Mouse (Mus musculus) limb, embryonic 11.5 days (tissue): ENCODE results near the gene Slc48a1. TPM values are rescaled to one million over a fixed set of nuclear protein-coding genes. Genes with fewer than 3 reads are reported as not detected.

Experiments
- ATAC-seq: fragments of 200-750 bp; cut with Nextera tagmentation; 2 replicates; pipeline ENCODE4 v1.8.0; 2017; ENCODE audit warnings: low read depth; ENCODE audit not compliant: insufficient number of reproducible peaks, low FRiP score, low TSS enrichment
- DNase-seq: peaks from one replicate; pipeline ENCODE4 v3.0.0-alpha.2; 2015; ENCODE audit warnings: low spot score
- H3K27ac ChIP-seq: fragments of 300-500 bp; sonication (generic); replicated peaks from 2 replicates; pipeline ENCODE4 v1.5.1; 2014; ENCODE audit warnings: low read depth, mild to moderate bottlenecking, low read length
- H3K27me3 ChIP-seq: fragments of 300-500 bp; sonication (generic); 2 replicates; pipeline ENCODE4 v1.6.1; 2014; ENCODE audit warnings: mild to moderate bottlenecking, low read length, mixed read lengths; ENCODE audit not compliant: control insufficient read depth, insufficient read depth
- H3K36me3 ChIP-seq: fragments of 300-500 bp; sonication (generic); 2 replicates; pipeline ENCODE4 v1.6.1; 2014; ENCODE audit warnings: mild to moderate bottlenecking, low read length, moderate library complexity, mixed read lengths; ENCODE audit not compliant: control insufficient read depth, insufficient read depth
- H3K4me1 ChIP-seq: fragments of 300-500 bp; sonication (generic); 2 replicates; pipeline ENCODE4 v1.6.1; 2014; ENCODE audit warnings: low read length, mixed read lengths; ENCODE audit not compliant: control insufficient read depth, insufficient read depth
- H3K4me2 ChIP-seq: fragments of 300-500 bp; sonication (generic); 2 replicates; pipeline ENCODE4 v1.6.1; 2014; ENCODE audit warnings: low read depth, mild to moderate bottlenecking, moderate library complexity; ENCODE audit not compliant: severe bottlenecking
- H3K4me3 ChIP-seq: fragments of 300-500 bp; sonication (generic); 2 replicates; pipeline ENCODE4 v1.5.1; 2014; ENCODE audit warnings: low read depth, low read length
- H3K9ac ChIP-seq: fragments of 300-500 bp; sonication (generic); 2 replicates; pipeline ENCODE4 v1.6.1; 2014; ENCODE audit warnings: mild to moderate bottlenecking, low read length
- H3K9me3 ChIP-seq: fragments of 300-500 bp; sonication (generic); 2 replicates; pipeline ENCODE4 v1.6.1; 2016; ENCODE audit warnings: low read length; ENCODE audit not compliant: control insufficient read depth
- WGBS: fragments of 180-500 bp; shearing (Covaris S2); extraction: QIAGEN DNeasy Blood & Tissue Kit; methylation state at CpG from one replicate; pipeline ENCODE4 v1.1.7; 2014; 5-methylcytosine and 5-hydroxymethylcytosine counted together
- polyA plus RNA-seq: library from polyadenylated mRNA; unstranded; fragments of >200 nt; fragmentation: Nextera tagmentation; extraction: Ambion mirVana; gene quantifications from 2 replicates; pipeline ENCODE4 v1.2.1, GENCODE M21; 2014

The Slc48a1 gene
- polyA plus RNA-seq, 1 experiment from 2014 or later: 20.0 TPM

DNA sequence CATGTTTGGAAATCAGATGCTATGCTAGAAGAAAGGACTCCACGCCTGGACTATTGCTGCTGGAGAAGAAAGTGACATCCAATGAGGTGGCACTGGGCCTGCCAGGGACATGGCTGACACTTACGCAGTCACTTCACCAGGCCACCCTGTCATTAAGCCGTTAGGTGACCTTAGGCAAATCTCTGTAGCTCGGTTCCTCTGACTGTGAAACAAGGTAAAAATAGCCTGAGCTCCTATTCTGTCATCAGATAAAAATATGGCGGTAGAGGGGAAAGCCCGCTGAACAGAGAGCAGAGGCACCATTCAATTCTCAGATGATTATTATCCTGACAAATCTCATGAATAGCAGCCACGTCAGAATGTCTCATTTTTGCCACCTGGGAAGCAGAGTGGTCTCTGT is 36.2 kb upstream of the Slc48a1 start:
- 62% methylated on average over 7 of the region's 7 CpGs for WGBS
- H3K27me3 ChIP-seq: no peaks in the 10 kb centered on the region
- H3K36me3 ChIP-seq: peaks cover 2% of the 10 kb centered on the region; the same call in 1 of the 2 replicates
- no peak overlapping the region for H3K27ac ChIP-seq
- no peak overlapping the region for H3K9ac ChIP-seq
- no peaks in the 10 kb centered on the region; the same call in 1 of the 2 replicates for H3K4me1 ChIP-seq
- DNase-seq (no peak), ATAC-seq (no peak)
- H3K4me3 ChIP-seq: no peak overlapping the region
- H3K9me3 ChIP-seq: no peaks in the 10 kb centered on the region
- H3K4me2 ChIP-seq: no peak overlapping the region

DNA sequence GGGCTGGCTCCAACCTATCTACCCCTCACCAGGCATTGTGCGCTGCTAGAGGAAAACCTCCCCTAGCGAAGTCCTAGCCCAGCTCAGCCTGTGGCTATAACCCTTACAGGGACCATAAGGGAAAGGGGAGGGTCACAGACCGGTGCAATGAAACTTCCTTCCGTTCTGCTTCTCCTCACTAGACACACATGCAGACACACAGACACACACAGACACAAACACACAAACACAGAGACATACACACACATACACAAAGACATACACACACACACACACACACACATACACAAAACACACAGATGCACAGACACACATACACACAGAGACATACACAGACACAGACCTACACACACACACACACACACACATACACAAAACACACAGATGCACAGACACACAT is 35.7 kb upstream of the Slc48a1 start:
- Histone ChIP-seq H3K9ac (no peak overlapping the region), H3K4me2 (no peak overlapping the region), H3K4me3 (no peak overlapping the region), H3K36me3 (peaks cover 2% of the 10 kb centered on the region; the same call in 1 of the 2 replicates), H3K4me1 (no peaks in the 10 kb centered on the region; the same call in 1 of the 2 replicates), H3K9me3 (no peaks in the 10 kb centered on the region), H3K27ac (no peak overlapping the region), H3K27me3 (no peaks in the 10 kb centered on the region)
- WGBS: 51% methylated on average over 4 of the region's 4 CpGs
- ATAC-seq (no peak), DNase-seq (no peak)

DNA sequence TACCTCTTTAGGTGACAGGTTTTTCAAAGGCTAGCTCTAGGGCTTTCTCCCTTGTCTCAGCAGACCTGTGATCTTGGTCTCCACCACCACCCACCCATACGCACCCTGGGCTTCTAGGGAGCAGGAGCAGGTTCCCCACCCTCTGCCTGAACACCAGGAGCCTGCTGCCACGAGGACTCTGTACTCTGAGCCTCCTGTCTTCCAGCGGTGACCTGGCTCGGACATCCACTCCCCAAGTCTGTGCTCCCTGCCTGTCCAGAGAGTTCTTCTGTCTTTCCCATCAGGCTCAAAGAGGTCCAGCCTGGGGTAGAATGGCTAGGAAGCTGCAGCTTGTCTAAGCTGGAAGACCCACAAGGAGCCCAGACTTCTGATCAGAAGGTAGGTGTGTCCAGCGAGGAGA is 35.1 kb upstream of the Slc48a1 start:
- 81% methylated on average over 5 of the region's 5 CpGs for WGBS
- H3K9me3 ChIP-seq: no peaks in the 10 kb centered on the region
- no peak for ATAC-seq

DNA sequence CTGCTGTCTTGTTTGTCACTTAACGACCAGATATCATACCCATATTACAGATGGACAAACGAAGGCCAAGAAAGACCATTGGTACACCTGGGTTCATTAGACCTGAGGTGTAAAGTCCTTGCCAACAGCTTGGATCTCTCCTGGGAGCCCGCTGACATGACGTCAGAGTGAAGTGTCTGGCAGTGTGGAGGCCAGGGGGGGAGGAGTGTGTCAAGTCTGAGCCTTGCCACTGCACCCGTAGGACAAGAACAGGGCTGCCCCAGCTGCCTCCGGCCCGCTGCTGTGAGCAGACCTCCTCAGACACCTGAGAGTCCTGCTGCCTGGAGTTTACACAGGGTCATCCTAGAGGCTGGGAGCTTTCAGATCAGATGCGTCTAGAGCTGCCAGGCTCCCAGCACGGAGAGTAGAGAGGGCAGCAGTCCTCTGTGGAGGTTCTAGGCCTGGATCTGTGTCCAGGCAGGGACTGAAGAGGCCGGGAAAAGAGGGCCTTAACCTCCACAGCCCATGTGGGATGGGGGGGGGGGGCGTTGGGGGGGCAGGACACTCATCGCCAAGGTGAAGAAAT is 34.3 kb upstream of the Slc48a1 start:
- Histone ChIP-seq H3K4me1 (no peaks in the 10 kb centered on the region; the same call in 1 of the 2 replicates), H3K4me3 (no peak overlapping the region), H3K36me3 (peaks cover 2% of the 10 kb centered on the region; the same call in 1 of the 2 replicates), H3K4me2 (no peak overlapping the region), H3K27me3 (no peaks in the 10 kb centered on the region), H3K9me3 (no peaks in the 10 kb centered on the region), H3K9ac (no peak overlapping the region), H3K27ac (no peak overlapping the region)
- WGBS: 69% methylated on average over 12 of the region's 12 CpGs
- DNase-seq (no peak), ATAC-seq (no peak)

More for the DNA sequence above, 35.1 kb upstream of the Slc48a1 start:
- Histone ChIP-seq H3K27ac (no peak overlapping the region), H3K4me2 (no peak overlapping the region), H3K4me3 (no peak overlapping the region), H3K4me1 (no peaks in the 10 kb centered on the region; the same call in 1 of the 2 replicates), H3K9ac (no peak overlapping the region), H3K36me3 (peaks cover 2% of the 10 kb centered on the region; the same call in 1 of the 2 replicates), H3K27me3 (no peaks in the 10 kb centered on the region)
- no peak for DNase-seq

DNA sequence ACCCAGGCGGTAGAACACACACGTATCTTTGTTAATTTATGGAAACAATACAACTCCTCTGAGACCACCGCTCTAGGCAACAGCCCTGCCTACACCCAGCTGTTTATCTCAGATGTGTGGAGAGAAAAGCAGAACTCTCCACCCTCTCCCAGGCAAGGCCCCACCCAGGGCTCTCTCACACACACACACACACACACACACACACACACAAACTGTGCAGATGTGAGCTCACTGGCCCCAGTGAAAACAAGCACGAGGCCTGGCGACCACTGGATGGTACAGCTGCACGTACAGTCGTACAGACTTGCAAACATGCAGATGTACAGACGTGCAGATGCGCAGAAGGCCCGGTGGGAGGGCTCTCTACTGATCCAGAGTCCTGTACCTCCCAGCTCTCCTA is 33.4 kb upstream of the Slc48a1 start:
- Histone ChIP-seq H3K27ac (no peak overlapping the region), H3K4me1 (no peaks in the 10 kb centered on the region; the same call in 1 of the 2 replicates), H3K27me3 (no peaks in the 10 kb centered on the region), H3K4me3 (no peak overlapping the region), H3K36me3 (peaks cover 2% of the 10 kb centered on the region; the same call in 1 of the 2 replicates), H3K9me3 (no peaks in the 10 kb centered on the region), H3K9ac (no peak overlapping the region), H3K4me2 (no peak overlapping the region)
- DNase-seq: no peak
- ATAC-seq: no peak
- 86% methylated on average over 10 of the region's 10 CpGs for WGBS

DNA sequence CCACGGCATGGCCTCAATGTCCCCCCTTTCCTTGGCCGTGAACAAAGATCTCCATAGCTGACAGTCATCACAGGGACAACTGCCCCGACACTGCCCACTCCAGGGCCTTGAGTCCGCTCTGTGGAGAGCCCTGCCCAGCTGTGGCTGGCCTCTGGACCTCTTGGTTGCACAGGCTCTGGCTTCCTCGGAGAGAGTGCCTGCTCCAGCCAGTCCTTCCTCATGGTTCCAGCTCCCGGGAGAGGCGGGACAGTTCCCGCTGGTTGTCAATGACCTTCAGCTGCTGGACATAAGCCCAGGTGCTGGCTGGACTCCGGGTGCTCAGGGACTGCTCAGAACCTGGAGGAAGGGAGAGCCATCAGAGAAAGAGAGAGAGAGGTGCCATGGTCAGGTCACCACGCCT is 33.0 kb upstream of the Slc48a1 start:
- peak; percentile 15; the same call in 1 of the 2 replicates for ATAC-seq
- no peaks in the 10 kb centered on the region for H3K9me3 ChIP-seq
- WGBS: 76% methylated on average over 10 of the region's 10 CpGs

DNA sequence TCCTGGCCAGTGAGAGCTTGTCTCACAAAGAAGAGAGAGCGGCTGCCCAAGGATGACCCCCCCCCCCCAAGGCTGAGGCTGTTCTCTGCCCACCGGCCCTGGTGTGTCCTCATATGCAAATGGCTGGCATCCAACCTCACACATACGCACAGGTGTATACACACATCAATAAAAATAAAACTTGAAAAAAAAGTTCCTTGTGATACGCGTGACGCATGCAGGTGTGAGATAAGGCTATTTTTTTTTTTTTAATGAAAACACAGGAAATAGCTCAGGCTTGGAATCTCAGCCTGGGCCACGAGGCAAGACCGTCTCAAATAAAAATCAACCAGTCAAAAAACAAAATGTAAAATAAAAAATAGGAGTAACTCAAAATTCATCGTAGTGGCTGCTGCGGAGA is 32.0 kb upstream of the Slc48a1 start:
- no peaks in the 10 kb centered on the region for H3K9me3 ChIP-seq
- no peak overlapping the region for H3K9ac ChIP-seq
- peaks cover 2% of the 10 kb centered on the region; the same call in 1 of the 2 replicates for H3K36me3 ChIP-seq
- peaks cover 6% of the 10 kb centered on the region for H3K4me1 ChIP-seq
- DNase-seq: no peak
- no peak for ATAC-seq
- no peak overlapping the region for H3K4me3 ChIP-seq
- no peak overlapping the region for H3K27ac ChIP-seq
- no peaks in the 10 kb centered on the region for H3K27me3 ChIP-seq
- WGBS: 91% methylated on average over 10 of the region's 10 CpGs
- H3K4me2 ChIP-seq: no peak overlapping the region

More for the DNA sequence above, 33.0 kb upstream of the Slc48a1 start:
- no peak for DNase-seq
- no peak overlapping the region for H3K9ac ChIP-seq
- H3K4me3 ChIP-seq: no peak overlapping the region
- peaks cover 2% of the 10 kb centered on the region; the same call in 1 of the 2 replicates for H3K36me3 ChIP-seq
- peaks cover 2% of the 10 kb centered on the region for H3K4me1 ChIP-seq
- H3K27ac ChIP-seq: no peak overlapping the region
- H3K4me2 ChIP-seq: no peak overlapping the region
- H3K27me3 ChIP-seq: no peaks in the 10 kb centered on the region

DNA sequence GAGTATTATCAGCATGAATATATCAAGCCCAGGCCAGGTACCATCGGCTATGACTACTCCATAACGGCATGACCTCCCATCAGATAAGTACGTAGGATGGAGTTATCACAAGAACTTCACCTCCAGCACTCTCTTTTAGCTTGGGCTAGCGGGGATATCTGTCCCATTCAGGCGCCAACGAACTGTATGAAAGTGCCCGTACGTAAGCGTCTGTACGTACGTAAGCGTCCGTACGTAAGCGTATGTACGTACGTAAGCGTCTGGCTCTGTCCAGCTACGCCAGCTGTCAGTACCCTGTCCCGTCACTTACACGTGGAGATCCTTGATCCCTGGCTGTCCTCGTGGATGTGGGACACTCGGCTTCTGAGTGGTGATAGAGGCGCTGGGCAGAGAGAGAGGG is 31.6 kb upstream of the Slc48a1 start:
- WGBS: 94% methylated on average over 24 of the region's 24 CpGs
- DNase-seq: no peak
- H3K4me2 ChIP-seq: no peak overlapping the region
- no peaks in the 10 kb centered on the region for H3K27me3 ChIP-seq
- H3K4me1 ChIP-seq: peaks cover 6% of the 10 kb centered on the region
- peaks cover 2% of the 10 kb centered on the region; the same call in 1 of the 2 replicates for H3K36me3 ChIP-seq
- no peak for ATAC-seq
- H3K9me3 ChIP-seq: no peaks in the 10 kb centered on the region
- no peak overlapping the region for H3K9ac ChIP-seq
- H3K4me3 ChIP-seq: no peak overlapping the region
- H3K27ac ChIP-seq: no peak overlapping the region

DNA sequence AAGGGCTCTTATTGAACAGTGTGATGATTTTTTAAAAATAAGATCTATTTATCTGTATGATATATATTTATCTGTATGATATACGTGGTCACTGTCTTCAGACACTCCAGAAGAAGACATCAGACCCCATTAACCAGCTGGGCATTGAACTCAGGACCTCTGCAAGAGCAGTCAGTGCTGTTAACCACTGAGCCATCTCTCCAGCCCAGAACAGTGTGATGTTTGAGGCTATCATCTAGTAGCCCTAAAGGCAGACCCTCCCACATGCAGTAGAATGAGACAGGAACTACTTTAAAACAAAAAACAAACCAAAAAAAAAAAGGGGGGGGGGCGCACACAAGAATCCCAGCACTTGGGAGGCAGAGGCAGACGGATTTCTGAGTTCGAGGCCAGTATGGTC is 30.8 kb upstream of the Slc48a1 start:
- Histone ChIP-seq H3K4me2 (no peak overlapping the region), H3K4me3 (no peak overlapping the region), H3K9ac (no peak overlapping the region), H3K9me3 (no peaks in the 10 kb centered on the region), H3K27ac (no peak overlapping the region), H3K27me3 (no peaks in the 10 kb centered on the region), H3K4me1 (peaks cover 6% of the 10 kb centered on the region), H3K36me3 (peaks cover 2% of the 10 kb centered on the region; the same call in 1 of the 2 replicates)
- ATAC-seq (no peak), DNase-seq (no peak)
- WGBS: 90% methylated on average over 4 of the region's 4 CpGs
